Mouse (Mus musculus) cerebellum, adult 9-11 months (tissue): ENCODE measurements around the gene Cbfa2t3.
"Not testable (repeated sequence)": the region's sequence is repeated elsewhere in the genome, so short reads cannot be mapped to it uniquely, and the experiment has no call there.

Experiments used
- DNase-seq: peaks from one replicate; pipeline ENCODE4 v3.0.0; 2022

The Cbfa2t3 gene

GRCm38 (mm10) chr8:122635878-122636802 is 62.8 kb downstream of the Cbfa2t3 start:
- DNase-seq, result no peak

- DNase-seq, result peak; percentile 64
Measured at GRCm38 (mm10) chr8:122633205-122633604, 65.7 kb downstream of the Cbfa2t3 start.

- not testable (repeated sequence) for DNase-seq
Measured at GRCm38 (mm10) chr8:122632134-122632533, 66.8 kb downstream of the Cbfa2t3 start.

GRCm38 (mm10) chr8:122630696-122631095 is 68.2 kb downstream of the Cbfa2t3 start:
- DNase-seq, result no peak

GRCm38 (mm10) chr8:122629388-122629787 is 69.5 kb downstream of the Cbfa2t3 start:
- DNase-seq, result no peak

GRCm38 (mm10) chr8:122626896-122627295 is 72.0 kb downstream of the Cbfa2t3 start:
- DNase-seq, result no peak

GRCm38 (mm10) chr8:122625811-122626210 is 73.1 kb downstream of the Cbfa2t3 start:
- no peak for DNase-seq

- DNase-seq, result no peak
Measured at GRCm38 (mm10) chr8:122624653-122625052, 74.3 kb downstream of the Cbfa2t3 start.

GRCm38 (mm10) chr8:122623844-122624642 is 74.9 kb downstream of the Cbfa2t3 start:
- no peak for DNase-seq

GRCm38 (mm10) chr8:122622727-122623126 is 76.2 kb downstream of the Cbfa2t3 start, which contains the start of gene Pabpn1l:
Gene Pabpn1l (minus strand): TSS chr8:122622739.
- no peak for DNase-seq

GRCm38 (mm10) chr8:122620446-122620845 is 78.5 kb downstream of the Cbfa2t3 start:
- no peak for DNase-seq

- peak; percentile 18 for DNase-seq
Measured at GRCm38 (mm10) chr8:122618660-122619378, 80.1 kb downstream of the Cbfa2t3 start.

- DNase-seq, result peak; percentile 80
Measured at GRCm38 (mm10) chr8:122617947-122618546, 80.9 kb downstream of the Cbfa2t3 start.

- no peak for DNase-seq
Measured at GRCm38 (mm10) chr8:122616181-122616905, 82.6 kb downstream of the Cbfa2t3 start.

- peak; percentile 96 for DNase-seq
Measured at GRCm38 (mm10) chr8:122611295-122612133, 87.4 kb downstream of the Cbfa2t3 start, which contains the start of the genes Galns and Trappc2l. Gene Galns (minus strand): TSS chr8:122611463. Gene Trappc2l (plus strand): TSS chr8:122611640.

GRCm38 (mm10) chr8:122610612-122611277 is 88.2 kb downstream of the Cbfa2t3 start:
- DNase-seq, result no peak

- DNase-seq, result no peak
Measured at GRCm38 (mm10) chr8:122610209-122610608, 88.7 kb downstream of the Cbfa2t3 start.

GRCm38 (mm10) chr8:122606810-122607209 is 92.1 kb downstream of the Cbfa2t3 start:
- no peak for DNase-seq

GRCm38 (mm10) chr8:122605367-122605766 is 93.5 kb downstream of the Cbfa2t3 start:
- DNase-seq, result no peak

GRCm38 (mm10) chr8:122604640-122605039 is 94.3 kb downstream of the Cbfa2t3 start:
- no peak for DNase-seq
